Mouse (Mus musculus) hindbrain, postnatal 0 days (tissue): ENCODE results near the gene Tead2. TPM values are rescaled to one million over a fixed set of nuclear protein-coding genes. Genes with fewer than 3 reads are reported as not detected.
"Not testable (repeated sequence)": the region's sequence is repeated elsewhere in the genome, so short reads cannot be mapped to it uniquely, and the experiment has no call there.

Experiments used
- ATAC-seq: fragments of 200-750 bp; cut with Nextera tagmentation; 2 replicates; pipeline ENCODE4 v1.8.0; 2017; ENCODE audit warnings: mild to moderate bottlenecking, moderate TSS enrichment, moderate library complexity
- DNase-seq: peaks from one replicate; pipeline ENCODE4 v3.0.0-alpha.2; 2015; ENCODE audit warnings: low spot score
- H3K27ac ChIP-seq: fragments of 300-500 bp; sonication (generic); 2 replicates; pipeline ENCODE4 v1.5.1; 2014; ENCODE audit warnings: mild to moderate bottlenecking
- H3K27me3 ChIP-seq: fragments of 300-500 bp; sonication (generic); 2 replicates; pipeline ENCODE4 v1.6.1; 2014; ENCODE audit warnings: low read length, mixed read lengths; ENCODE audit not compliant: insufficient read depth
- H3K36me3 ChIP-seq: fragments of 300-500 bp; sonication (generic); 2 replicates; pipeline ENCODE4 v1.6.1; 2014; ENCODE audit warnings: low read length, mixed read lengths; ENCODE audit not compliant: insufficient read depth
- H3K4me1 ChIP-seq: fragments of 300-500 bp; sonication (generic); 2 replicates; pipeline ENCODE4 v1.6.1; 2014; ENCODE audit warnings: antibody characterized with exemption, low read length, mixed read lengths; ENCODE audit not compliant: insufficient read depth
- H3K4me2 ChIP-seq: fragments of 300-500 bp; sonication (generic); 2 replicates; pipeline ENCODE4 v1.6.1; 2014; ENCODE audit warnings: low read depth, mild to moderate bottlenecking, low read length, moderate library complexity, mixed read lengths
- H3K4me3 ChIP-seq: fragments of 300-500 bp; sonication (generic); 2 replicates; pipeline ENCODE4 v1.5.1; 2014; ENCODE audit warnings: low read length
- H3K9ac ChIP-seq: fragments of 300-500 bp; sonication (generic); replicated peaks from 2 replicates; pipeline ENCODE4 v1.6.1; 2014; ENCODE audit warnings: mild to moderate bottlenecking, low read length, moderate library complexity, mixed read lengths
- H3K9me3 ChIP-seq: fragments of 300-500 bp; sonication (generic); 2 replicates; pipeline ENCODE4 v1.6.1; 2016; ENCODE audit warnings: low read length, mixed read lengths
- CTCF ChIP-seq: IDR thresholded peaks from 2 replicates; pipeline ENCODE4 v1.5.1; 2016; ENCODE audit warnings: antibody characterized with exemption, control low read depth, low read depth
- WGBS: fragments of 180-500 bp; shearing (Covaris S2); extraction: QIAGEN DNeasy Blood & Tissue Kit; methylation state at CpG from one replicate; pipeline ENCODE4 v1.1.7; 2014; 5-methylcytosine and 5-hydroxymethylcytosine counted together
- polyA plus RNA-seq: library from polyadenylated mRNA; unstranded; fragments of >200 nt; fragmentation: Nextera tagmentation; extraction: Ambion mirVana; gene quantifications from 2 replicates; pipeline ENCODE4 v1.2.1, GENCODE M21; 2015
- total RNA-seq: library from RNA; depleted of rRNA; stranded (reverse); fragments of >200 nt; gene quantifications from 2 replicates; pipeline ENCODE4 v1.2.3, GENCODE M21; 2014

Tead2 gene
- total and polyA plus RNA-seq, 2 experiments from 2014 or later: 37.3 to 73.6 TPM

DNA sequence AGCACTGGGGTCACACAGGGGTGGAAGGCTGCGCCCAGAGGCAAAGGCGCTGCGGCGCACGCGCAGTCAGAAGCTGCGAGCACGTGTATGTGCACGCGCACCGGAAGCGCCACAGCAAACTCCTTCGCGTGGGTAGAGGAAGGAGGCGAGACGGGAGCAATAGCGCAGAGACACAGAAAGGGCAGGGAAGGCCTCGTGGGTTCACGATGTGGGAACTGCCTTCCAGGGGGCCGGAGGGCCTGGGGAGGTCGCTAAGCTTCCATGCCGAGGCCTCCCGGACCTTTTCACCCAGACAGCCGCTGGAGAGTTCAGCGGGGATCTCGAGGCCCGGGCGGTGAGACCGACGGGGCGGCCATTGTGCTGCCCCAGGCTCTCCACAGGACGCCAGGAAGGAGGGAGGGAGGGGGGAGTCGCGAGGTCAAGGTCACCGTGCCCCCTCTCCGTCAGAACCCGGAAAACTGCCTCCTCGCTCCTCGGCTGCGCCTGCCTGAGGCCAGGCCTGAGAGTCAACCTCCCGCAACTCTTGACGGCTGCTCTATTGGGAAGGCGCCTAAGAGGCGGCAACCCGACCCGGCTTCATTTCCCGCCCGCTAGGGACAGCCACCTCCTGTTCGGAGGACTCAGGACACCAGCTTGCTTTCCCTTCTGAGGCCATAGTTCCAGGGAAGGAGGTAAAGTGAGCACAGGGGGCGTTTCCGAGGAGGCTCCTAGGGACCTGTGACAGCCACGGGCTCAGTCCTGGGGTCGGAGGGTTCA is 25.3 kb downstream of the Tead2 start, which contains the start of gene Slc6a16:
TSS of gene Slc6a16 (plus strand) at position 453 of the 756 bp plus-strand sequence.
- Histone ChIP-seq H3K4me2 (peak within 1 kb of the TSS; percentile 54), H3K27me3 (no peaks in the 10 kb centered on the region), H3K9me3 (no peaks in the 10 kb centered on the region), H3K36me3 (no peaks in the 10 kb centered on the region), H3K9ac (peak within 1 kb of the TSS; percentile 56), H3K4me3 (peak within 1 kb of the TSS; percentile 36), H3K27ac (no peak within 1 kb of the TSS), H3K4me1 (no peaks in the 10 kb centered on the region)
- peak; percentile 84 for DNase-seq
- 9% methylated on average over 50 of the region's 53 CpGs for WGBS
- TF ChIP-seq CTCF: no peak
- ATAC-seq: peak; percentile 69; the same call in 1 of the 2 replicates

GRCm38 (mm10) chr7:45241389-45241749 is 25.8 kb downstream of the Tead2 start:
- DNase-seq (no peak), ATAC-seq (no peak)
- peak overlapping the region; percentile 54 for H3K4me2 ChIP-seq
- WGBS: 71% methylated on average over 6 of the region's 6 CpGs
- no peak for TF ChIP-seq CTCF
- H3K4me1 ChIP-seq: no peaks in the 10 kb centered on the region
- no peaks in the 10 kb centered on the region for H3K27me3 ChIP-seq
- H3K4me3 ChIP-seq: peak overlapping the region; percentile 36
- no peaks in the 10 kb centered on the region for H3K9me3 ChIP-seq
- no peaks in the 10 kb centered on the region for H3K36me3 ChIP-seq
- H3K27ac ChIP-seq: no peak overlapping the region
- no peak overlapping the region for H3K9ac ChIP-seq

- DNase-seq (no peak), ATAC-seq (no peak)
- H3K9ac ChIP-seq: no peak overlapping the region
- no peak overlapping the region for H3K27ac ChIP-seq
- H3K36me3 ChIP-seq: no peaks in the 10 kb centered on the region
- H3K9me3 ChIP-seq: no peaks in the 10 kb centered on the region
- no peak for TF ChIP-seq CTCF
- H3K4me2 ChIP-seq: no peak overlapping the region
- no peak overlapping the region for H3K4me3 ChIP-seq
- whole genome bisulfite sequencing: 25% methylated on average over 3 of the region's 3 CpGs
- H3K27me3 ChIP-seq: no peaks in the 10 kb centered on the region
- no peaks in the 10 kb centered on the region for H3K4me1 ChIP-seq
These were observed 32.1 kb downstream of the Tead2 start for GRCm38 (mm10) chr7:45247666-45248065.

- H3K4me3 ChIP-seq: no peak overlapping the region
- no peak for TF ChIP-seq CTCF
- no peaks in the 10 kb centered on the region for H3K9me3 ChIP-seq
- DNase-seq (no peak), ATAC-seq (no peak)
- 89% methylated on average over 8 of the region's 8 CpGs for WGBS
- no peaks in the 10 kb centered on the region for H3K36me3 ChIP-seq
- no peaks in the 10 kb centered on the region for H3K4me1 ChIP-seq
- H3K27me3 ChIP-seq: no peaks in the 10 kb centered on the region
- H3K4me2 ChIP-seq: no peak overlapping the region
- H3K9ac ChIP-seq: no peak overlapping the region
- no peak overlapping the region for H3K27ac ChIP-seq
These were observed 38.3 kb downstream of the Tead2 start for GRCm38 (mm10) chr7:45253806-45254205.

- 75% methylated on average over 5 of the region's 7 CpGs for WGBS
- DNase-seq, H3K4me3 ChIP-seq, H3K27me3 ChIP-seq, H3K9me3 ChIP-seq, H3K36me3 ChIP-seq, H3K9ac ChIP-seq, ATAC-seq, H3K27ac ChIP-seq, H3K4me2 ChIP-seq, H3K4me1 ChIP-seq: not testable (repeated sequence)
These were observed 40.3 kb downstream of the Tead2 start for GRCm38 (mm10) chr7:45255822-45256221.

- WGBS: 55% methylated on average over 11 of the region's 11 CpGs
- DNase-seq (no peak), ATAC-seq (no peak; the same call in 1 of the 2 replicates)
- Histone ChIP-seq H3K9me3 (no peaks in the 10 kb centered on the region), H3K9ac (no peak overlapping the region), H3K36me3 (no peaks in the 10 kb centered on the region), H3K4me1 (no peaks in the 10 kb centered on the region), H3K27ac (no peak overlapping the region), H3K27me3 (no peaks in the 10 kb centered on the region), H3K4me2 (no peak overlapping the region), H3K4me3 (no peak overlapping the region)
- no peak for TF ChIP-seq CTCF
These were observed 41.7 kb downstream of the Tead2 start for GRCm38 (mm10) chr7:45257063-45257840.
